Comparison of ENCODE assay signal across 27 mouse cellular contexts in genomic region chr2:170203496-170203895, GRCm38 (mm10).
"Had no signal": no experiment of that assay in that cellular context is flagged by ENCODE, and none has a peak within 500 bp of the region (broad histone marks: within the 10 kb centered on the region; RNA-seq: fewer than 3 reads in every experiment).

No protein-coding gene starts in this region.

- DNase-seq: cerebellum, adult 8-10 months; cerebellum, adult 9-10 months; cerebellum, adult 9-11 months; cerebellum, postnatal 10 days; cerebellum, postnatal 14 days; cerebellum, postnatal 25 days; cerebellum, postnatal 36 days; embryo, embryonic 11 days; forebrain, postnatal 0 days; gastrocnemius, adult 2 months; gastrocnemius, postnatal 10 days; gastrocnemius, postnatal 14 days; gastrocnemius, postnatal 25 days; gastrocnemius, postnatal 36 days; heart, adult 2 months had no signal

- H3K27ac ChIP-seq: embryonic facial prominence, embryonic 10.5 days; embryonic facial prominence, embryonic 12.5 days; embryonic facial prominence, embryonic 13.5 days; embryonic facial prominence, embryonic 15.5 days; forebrain, embryonic 10.5 days; forebrain, embryonic 12.5 days; forebrain, embryonic 13.5 days; forebrain, embryonic 15.5 days; gastrocnemius, adult 2 months; heart, adult 2 months; heart, embryonic 10.5 days had no signal

- H3K9me3 ChIP-seq: embryonic facial prominence, embryonic 10.5 days; embryonic facial prominence, embryonic 12.5 days; embryonic facial prominence, embryonic 13.5 days; embryonic facial prominence, embryonic 15.5 days; forebrain, embryonic 10.5 days; forebrain, embryonic 12.5 days; forebrain, embryonic 13.5 days; forebrain, embryonic 15.5 days; heart, embryonic 10.5 days had no signal

- H3K9ac ChIP-seq: embryonic facial prominence, embryonic 12.5 days; embryonic facial prominence, embryonic 13.5 days; embryonic facial prominence, embryonic 15.5 days; forebrain, embryonic 12.5 days; forebrain, embryonic 13.5 days; forebrain, embryonic 15.5 days; forebrain, postnatal 0 days had no signal

- H3K27me3 ChIP-seq: embryonic facial prominence, embryonic 12.5 days; embryonic facial prominence, embryonic 13.5 days; embryonic facial prominence, embryonic 15.5 days; forebrain, embryonic 12.5 days; forebrain, embryonic 13.5 days; forebrain, embryonic 15.5 days had no signal

- H3K4me2 ChIP-seq: embryonic facial prominence, embryonic 12.5 days; embryonic facial prominence, embryonic 13.5 days; embryonic facial prominence, embryonic 15.5 days; forebrain, embryonic 12.5 days; forebrain, embryonic 13.5 days; forebrain, embryonic 15.5 days had no signal

- H3K4me3 ChIP-seq: embryonic facial prominence, embryonic 10.5 days; embryonic facial prominence, embryonic 12.5 days; embryonic facial prominence, embryonic 13.5 days; embryonic facial prominence, embryonic 15.5 days; erythroblast, embryonic 14.5 days; forebrain, embryonic 10.5 days; forebrain, embryonic 12.5 days; forebrain, embryonic 13.5 days; forebrain, embryonic 15.5 days; gastrocnemius, adult 2 months; heart, adult 2 months; heart, embryonic 10.5 days had no signal

- ATAC-seq: forebrain, embryonic 13.5 days; forebrain, embryonic 14.5 days; forebrain, embryonic 15.5 days; forebrain, embryonic 16.5 days; forebrain, postnatal 0 days had no signal

- H3K36me3 ChIP-seq: embryonic facial prominence, embryonic 10.5 days; embryonic facial prominence, embryonic 12.5 days; embryonic facial prominence, embryonic 13.5 days; embryonic facial prominence, embryonic 15.5 days; forebrain, embryonic 10.5 days; forebrain, embryonic 12.5 days; forebrain, embryonic 15.5 days; heart, embryonic 10.5 days had no signal
